Mouse (Mus musculus) MEL (cell line): ENCODE results near the gene Ggps1.

Experiments
- CTCF ChIP-seq, 3 experiments: IDR thresholded peaks in 2 of 3; conservative IDR thresholded peaks in 1 of 3; 2 replicates each; pipeline ENCODE4 v1.5.1; 2011 to 2012; ENCODE audit warnings: low read length in 3 of 3, low read depth in 2 of 3, mild to moderate bottlenecking in 2 of 3, improper control_type of control experiment in 1 of 3, inconsistent platforms in 1 of 3, mixed read lengths in 1 of 3, moderate library complexity in 1 of 3; ENCODE audit not compliant: control insufficient read depth in 1 of 3, insufficient read depth in 1 of 3, poor library complexity in 1 of 3, severe bottlenecking in 1 of 3
- E2F4 ChIP-seq: IDR thresholded peaks from 2 replicates; pipeline ENCODE4 v1.6.1; 2011; ENCODE audit warnings: low read depth, low read length, improper control_type of control experiment, borderline replicate concordance
- ETS1 ChIP-seq: IDR thresholded peaks from 2 replicates; pipeline ENCODE4 v1.6.1; 2012; ENCODE audit warnings: low read depth, mild to moderate bottlenecking, inconsistent platforms, low read length, improper control_type of control experiment, moderate library complexity
- MEF2A ChIP-seq: IDR thresholded peaks from 2 replicates; pipeline ENCODE4 v1.6.1; 2014; ENCODE audit warnings: low read depth, mild to moderate bottlenecking, inconsistent platforms, low read length, improper control_type of control experiment; ENCODE audit not compliant: poor library complexity, insufficient replicate concordance, severe bottlenecking; ENCODE audit errors: extremely low read depth
- MYC ChIP-seq: IDR thresholded peaks from 2 replicates; pipeline ENCODE4 v1.6.1; 2011; ENCODE audit warnings: low read depth, mild to moderate bottlenecking, low read length, improper control_type of control experiment, moderate library complexity
- NRF1 ChIP-seq: IDR thresholded peaks from 2 replicates; pipeline ENCODE4 v1.6.1; 2014; ENCODE audit warnings: low read depth, mild to moderate bottlenecking, inconsistent platforms, low read length, improper control_type of control experiment, moderate library complexity; ENCODE audit not compliant: poor library complexity, insufficient read depth, severe bottlenecking
- POLR2A ChIP-seq, 2 experiments: IDR thresholded peaks; 2 replicates each; pipeline ENCODE4 v1.6.1; 2011 to 2012; ENCODE audit warnings: low read length in 2 of 2, mild to moderate bottlenecking in 2 of 2, control low read depth in 1 of 2, improper control_type of control experiment in 1 of 2, low read depth in 1 of 2, moderate library complexity in 1 of 2; ENCODE audit not compliant: control insufficient read depth in 1 of 2, insufficient read depth in 1 of 2, poor library complexity in 1 of 2
- RAD21 ChIP-seq: IDR thresholded peaks from 2 replicates; pipeline ENCODE4 v1.6.1; 2011; ENCODE audit warnings: mild to moderate bottlenecking, low read depth, low read length, improper control_type of control experiment
- SIN3A ChIP-seq: IDR thresholded peaks from 2 replicates; pipeline ENCODE4 v1.6.1; 2012; ENCODE audit warnings: low read length, improper control_type of control experiment, inconsistent platforms
- TBP ChIP-seq: IDR thresholded peaks from 2 replicates; pipeline ENCODE4 v1.8.0; 2011; ENCODE audit warnings: low read depth, low read length, improper control_type of control experiment

- TF ChIP-seq SIN3A: no peak
- no peak for TF ChIP-seq TBP
- no peak for TF ChIP-seq POLR2A (IDR thresholded peaks at IDR 0.05; ENCODE audit: control insufficient read depth in 1 of 2, insufficient read depth in 1 of 2, low read depth in 1 of 2, low read length in 2 of 2, poor library complexity in 1 of 2)
- no peak for TF ChIP-seq MEF2A
- no peak for TF ChIP-seq NRF1
- TF ChIP-seq CTCF (IDR thresholded peaks at IDR 0.05 in 2 of 3, conservative IDR thresholded peaks at IDR 0.05 in 1 of 3; ENCODE audit: control insufficient read depth in 1 of 3, insufficient read depth in 1 of 3, low read depth in 2 of 3, low read length in 3 of 3, poor library complexity in 1 of 3, severe bottlenecking in 1 of 3): no peak
- no peak for TF ChIP-seq RAD21
- TF ChIP-seq E2F4: no peak
- TF ChIP-seq ETS1: no peak
- TF ChIP-seq MYC: no peak
Measured at GRCm38 (mm10) chr13:14075326-14075725, 12.0 kb upstream of the Ggps1 start.
